In the genomic region with DNA sequence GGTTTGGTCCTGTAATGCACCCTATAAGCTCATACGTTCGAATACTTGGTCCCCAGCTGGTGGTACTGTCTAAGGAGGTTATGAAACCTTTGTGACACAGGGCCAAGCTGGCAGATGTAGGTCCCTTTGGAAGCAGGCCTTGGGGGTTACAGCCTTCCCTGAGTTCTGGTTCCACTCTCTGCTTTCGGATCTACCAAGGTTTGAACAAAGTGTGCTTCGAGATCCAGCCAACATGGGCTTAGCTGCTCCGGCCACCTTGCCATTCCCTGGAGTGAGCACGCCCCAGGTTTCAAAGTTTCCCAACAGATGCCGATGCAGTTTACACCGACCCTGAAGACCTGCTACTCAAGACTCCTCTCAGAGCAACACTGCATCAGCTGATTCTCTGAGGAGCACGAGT, we compare ENCODE assay signal across 20 mouse cellular contexts. TPM values are rescaled to one million over a fixed set of nuclear protein-coding genes. Genes with fewer than 3 reads are reported as not detected.
DNase-seq lines count a peak whose midpoint lies in the region; ATAC-seq lines count a peak whose summit lies in the region.
"Had no signal": no experiment of that assay in that cellular context is flagged by ENCODE, and none has a peak within 500 bp of the region (broad histone marks: within the 10 kb centered on the region; RNA-seq: fewer than 3 reads in every experiment).

No protein-coding gene starts in this region.

- intact Hi-C loops in gastrocnemius, postnatal 14 days (cut with DNase I; ENCODE audit: low total_unique reads) = no loop called here

- H3K4me1 ChIP-seq in limb, embryonic 12.5 days (replicated peaks) = peaks cover 34% of the 10 kb centered on the region
- H3K4me1 ChIP-seq in limb, embryonic 10.5 days = peaks cover 8% of the 10 kb centered on the region
- peaks cover 23% of the 10 kb centered on the region for H3K4me1 ChIP-seq in forebrain, embryonic 15.5 days

- no peak for ATAC-seq in limb, embryonic 12.5 days (ENCODE audit: insufficient number of reproducible peaks, insufficient read depth, low FRiP score, low TSS enrichment, low read depth)
- ATAC-seq in forebrain, embryonic 15.5 days (replicated peaks) = peak; percentile 14
- ATAC-seq: intestine, postnatal 0 days had no signal

- 87% methylated on average over 9 of the region's 9 CpGs for WGBS in limb, embryonic 12.5 days
- 95% methylated on average over 9 of the region's 9 CpGs for WGBS in limb, embryonic 10.5 days
- 84% methylated on average over 9 of the region's 9 CpGs for WGBS in forebrain, embryonic 15.5 days

- H3K9me3 ChIP-seq in limb, embryonic 12.5 days = no peaks in the 10 kb centered on the region
- H3K9me3 ChIP-seq in limb, embryonic 10.5 days (replicated peaks) = no peaks in the 10 kb centered on the region
- H3K9me3 ChIP-seq in forebrain, embryonic 15.5 days = no peaks in the 10 kb centered on the region
- H3K9me3 ChIP-seq: hindbrain, embryonic 13.5 days; lung, embryonic 15.5 days; neural tube, embryonic 15.5 days had no signal

- no peak overlapping the region for H3K9ac ChIP-seq in limb, embryonic 12.5 days (replicated peaks)
- no peak overlapping the region for H3K9ac ChIP-seq in forebrain, embryonic 15.5 days (replicated peaks)
- H3K9ac ChIP-seq: hindbrain, embryonic 13.5 days; liver, embryonic 14.5 days; lung, embryonic 15.5 days; neural tube, embryonic 15.5 days had no signal

- no peaks in the 10 kb centered on the region for H3K27me3 ChIP-seq in limb, embryonic 12.5 days
- H3K27me3 ChIP-seq in limb, embryonic 10.5 days (ENCODE audit: low read depth, poor library complexity, severe bottlenecking) = no peaks in the 10 kb centered on the region
- no peaks in the 10 kb centered on the region for H3K27me3 ChIP-seq in forebrain, embryonic 15.5 days
- H3K27me3 ChIP-seq: hindbrain, embryonic 13.5 days; lung, embryonic 15.5 days; neural tube, embryonic 15.5 days had no signal

- peaks cover 91% of the 10 kb centered on the region for H3K36me3 ChIP-seq in limb, embryonic 12.5 days
- peaks cover 95% of the 10 kb centered on the region for H3K36me3 ChIP-seq in limb, embryonic 10.5 days
- no peaks in the 10 kb centered on the region for H3K36me3 ChIP-seq in forebrain, embryonic 15.5 days

- H3K4me2 ChIP-seq in limb, embryonic 12.5 days = no peak overlapping the region
- no peak overlapping the region for H3K4me2 ChIP-seq in forebrain, embryonic 15.5 days (replicated peaks)
- H3K4me2 ChIP-seq: hindbrain, embryonic 13.5 days; lung, embryonic 15.5 days; neural tube, embryonic 15.5 days had no signal

- peak; percentile 50 for DNase-seq in gastrocnemius, postnatal 25 days
- no peak for DNase-seq in gastrocnemius, postnatal 14 days
- no peak for DNase-seq in limb, embryonic 10.5 days (ENCODE audit: low spot score)
- DNase-seq in embryo, embryonic 10 days (ENCODE audit: low spot score) = no peak
- DNase-seq in spleen, postnatal 10 days (ENCODE audit: low spot score in 2 of 2) = no peak
- DNase-seq: gastrocnemius, postnatal 36 days; right cerebral cortex, postnatal 14 days had no signal

- no peak overlapping the region for H3K4me3 ChIP-seq in limb, embryonic 12.5 days (replicated peaks)
- H3K4me3 ChIP-seq in limb, embryonic 10.5 days = no peak overlapping the region
- H3K4me3 ChIP-seq in forebrain, embryonic 15.5 days = no peak overlapping the region
- H3K4me3 ChIP-seq: hindbrain, embryonic 13.5 days; layer of hippocampus, adult 2 months; lung, embryonic 15.5 days; neural tube, embryonic 15.5 days had no signal

- 0 out of 2 replicates have a peak overlapping the region, but pooled peaks have one; percentile 64 for H3K27ac ChIP-seq in limb, embryonic 12.5 days
- no peak overlapping the region for H3K27ac ChIP-seq in limb, embryonic 10.5 days
- no peak overlapping the region for H3K27ac ChIP-seq in forebrain, embryonic 15.5 days (replicated peaks)
- H3K27ac ChIP-seq: layer of hippocampus, adult 2 months; liver, embryonic 14.5 days; neural tube, embryonic 15.5 days had no signal

RNA-seq across cellular contexts. Expression of gene Aagab, which starts 56.0 kb away (rescaled TPM):
- total RNA-seq in gastrocnemius, postnatal 25 days (2021) = 10 to 100 TPM; 10.1 to 12.4 TPM
- 10 to 100 TPM in 1 of 2 experiments, 1 to 10 TPM in 1; 9.3 to 11.2 TPM for total RNA-seq in gastrocnemius, postnatal 14 days (2021)
- 29.5 and 30.1 TPM in 2 replicates for polyA plus RNA-seq in limb, embryonic 12.5 days (2016; fragmentation: Nextera tagmentation; extraction: Ambion mirVana)
- polyA plus RNA-seq in limb, embryonic 10.5 days (2016; fragmentation: Nextera tagmentation; extraction: Ambion mirVana) = 36.8 and 45.4 TPM in 2 replicates
- 52.3 and 56.6 TPM in 2 replicates for polyA plus RNA-seq in forebrain, embryonic 15.5 days (2015; fragmentation: Nextera tagmentation; extraction: Ambion mirVana)

RNA-seq across cellular contexts. Expression of gene Iqch, which starts 56.1 kb away (rescaled TPM):
- not detected for total RNA-seq in gastrocnemius, postnatal 25 days (2021)
- under 1 TPM in 1 of 2 experiments, not detected in 1; 0.07 TPM for total RNA-seq in gastrocnemius, postnatal 14 days (2021)
- polyA plus RNA-seq in limb, embryonic 12.5 days (2016; fragmentation: Nextera tagmentation; extraction: Ambion mirVana) = 0.19 and 0.34 TPM in 2 replicates
- 0.16 and 0.18 TPM in 2 replicates for polyA plus RNA-seq in limb, embryonic 10.5 days (2016; fragmentation: Nextera tagmentation; extraction: Ambion mirVana)
- polyA plus RNA-seq in forebrain, embryonic 15.5 days (2015; fragmentation: Nextera tagmentation; extraction: Ambion mirVana) = 0.13 and 0.15 TPM in 2 replicates
- total RNA-seq: adrenal gland, adult 18-20 months; gastrocnemius, postnatal 36 days; heart, postnatal 10 days; left cerebral cortex, adult 18-20 months had no signal
- polyA plus RNA-seq: embryonic facial prominence, embryonic 11.5 days; intestine, postnatal 0 days; liver, embryonic 14.5 days; spleen, adult 2 months had no signal
